Mouse (Mus musculus): Measurements from ENCODE around the gene Dnmt3l.
"Not testable (repeated sequence)": the region's sequence is repeated elsewhere in the genome, so short reads cannot be mapped to it uniquely, and the experiment has no call there.

- peak; percentile 50; the same call in 1 of the 2 replicates for TF ChIP-seq CTCF (IDR thresholded peaks at IDR 0.05; ENCODE audit: low read depth)
- not testable (repeated sequence) for TF ChIP-seq EP300 (IDR thresholded peaks at IDR 0.05; ENCODE audit: low read depth)
Measured at GRCm38 (mm10) chr10:78025453-78025852, 16.3 kb upstream of the Dnmt3l start.
